Comparison of ENCODE assay signal across 9 mouse cellular contexts in genomic region chr6:85836827-85837226, GRCm38 (mm10). TPM values are rescaled to one million over a fixed set of nuclear protein-coding genes. Genes with fewer than 3 reads are reported as not detected.
DNase-seq lines count a peak whose midpoint lies in the region; ATAC-seq lines count a peak whose summit lies in the region.
"Not testable (repeated sequence)": the region's sequence is repeated elsewhere in the genome, so short reads cannot be mapped to it uniquely, and the experiment has no call there.
"Had no signal": no experiment of that assay in that cellular context is flagged by ENCODE, and none has a peak within 500 bp of the region (broad histone marks: within the 10 kb centered on the region; RNA-seq: fewer than 3 reads in every experiment).

No protein-coding gene starts in this region.

- intact Hi-C loops in left cerebral cortex, postnatal 14 days (cut with DNase I): loop anchor here (10.0 kb wide), 1 partner anchor 178 kb away; the partner anchor contains the start of gene Figla

- ATAC-seq in heart, embryonic 12.5 days (ENCODE audit: insufficient number of reproducible peaks, low FRiP score): not testable (repeated sequence)

- H3K4me2 ChIP-seq in heart, embryonic 12.5 days: peak overlapping the region; percentile 60

- H3K36me3 ChIP-seq in heart, embryonic 12.5 days: not testable (repeated sequence)

- 0 out of 2 replicates have a peak overlapping the region, but pooled peaks have one; percentile 15 for H3K4me3 ChIP-seq in heart, embryonic 12.5 days

- not testable (repeated sequence) for H3K27ac ChIP-seq in heart, embryonic 12.5 days (ENCODE audit: poor library complexity, severe bottlenecking)

- peak; percentile 30 to 64 for DNase-seq in adrenal gland, postnatal 4 days (ENCODE audit: low spot score in 2 of 2)
- peak; percentile 27 for DNase-seq in embryo, embryonic 11 days
- peak; percentile 81 for DNase-seq in kidney, adult 9 months
- peak; percentile 57 to 68 for DNase-seq in left cerebral cortex, postnatal 14 days (ENCODE audit: low spot score in 2 of 2)
- peak; percentile 77 for DNase-seq in lung, postnatal 14 days
- DNase-seq in right cerebral cortex, postnatal 25 days: peak; percentile 37

- not testable (repeated sequence) for H3K9ac ChIP-seq in heart, embryonic 12.5 days

- H3K27me3 ChIP-seq in heart, embryonic 12.5 days (replicated peaks): not testable (repeated sequence)

- not testable (repeated sequence) for H3K9me3 ChIP-seq in heart, embryonic 12.5 days (replicated peaks)

- not testable (repeated sequence) for H3K4me1 ChIP-seq in heart, embryonic 12.5 days (replicated peaks)

- 22% methylated on average over 9 of the region's 9 CpGs for WGBS in heart, embryonic 12.5 days

RNA-seq across cellular contexts. Expression of gene Nat8, which starts 4.9 kb away (rescaled TPM):
- total RNA-seq in adrenal gland, postnatal 4 days (2021): 1 to 10 TPM in 1 of 2 experiments, under 1 TPM in 1; 0.85 to 1.6 TPM
- polyA plus RNA-seq in heart, embryonic 12.5 days (2016; fragmentation: Nextera tagmentation; extraction: Ambion mirVana): not detected in 2 replicates
- 1 to 10 TPM; 1.2 to 2.0 TPM for total RNA-seq in left cerebral cortex, postnatal 14 days (2021)
- polyA plus RNA-seq: heart, embryonic 11.5 days; limb, embryonic 13.5 days had no signal

RNA-seq across cellular contexts. Expression of gene Nat8f5, which starts 16.1 kb away (rescaled TPM):
- total RNA-seq in adrenal gland, postnatal 4 days (2021): 1 to 10 TPM in 1 of 2 experiments, under 1 TPM in 1; 0.31 to 1.0 TPM
- polyA plus RNA-seq in heart, embryonic 12.5 days (2016; fragmentation: Nextera tagmentation; extraction: Ambion mirVana): not detected in 2 replicates
- total RNA-seq in left cerebral cortex, postnatal 14 days (2021): 1 to 10 TPM; 2.2 to 3.1 TPM
- polyA plus RNA-seq: heart, embryonic 11.5 days; limb, embryonic 13.5 days had no signal

RNA-seq across cellular contexts. Expression of gene Nat8f6, which starts 16.1 kb away (rescaled TPM):
- under 1 TPM; 0.28 to 0.45 TPM for total RNA-seq in adrenal gland, postnatal 4 days (2021)
- polyA plus RNA-seq in heart, embryonic 12.5 days (2016; fragmentation: Nextera tagmentation; extraction: Ambion mirVana): not detected in 2 replicates
- 1 to 10 TPM; 1.0 to 1.1 TPM for total RNA-seq in left cerebral cortex, postnatal 14 days (2021)
- polyA plus RNA-seq: heart, embryonic 11.5 days; limb, embryonic 13.5 days had no signal

RNA-seq across cellular contexts. Expression of gene Nat8f2, which starts 32.1 kb away (rescaled TPM):
- total RNA-seq in adrenal gland, postnatal 4 days (2021): 1 to 10 TPM; 1.1 to 1.2 TPM
- polyA plus RNA-seq in heart, embryonic 12.5 days (2016; fragmentation: Nextera tagmentation; extraction: Ambion mirVana): not detected in 2 replicates
- 1 to 10 TPM in 1 of 2 experiments, under 1 TPM in 1; 0.76 to 1.1 TPM for total RNA-seq in left cerebral cortex, postnatal 14 days (2021)
- polyA plus RNA-seq: heart, embryonic 11.5 days; limb, embryonic 13.5 days had no signal

Comparison
In these comparisons a context has a peak if more than half of its experiments do, and no peak if none do; other contexts are left out.
1. DNase-seq: peak in every context shown above with its lines; median percentile 81 in kidney, adult 9 months; 77 in lung, postnatal 14 days; 62 in left cerebral cortex, postnatal 14 days; 47 in adrenal gland, postnatal 4 days; 37 in right cerebral cortex, postnatal 25 days; 27 in embryo, embryonic 11 days.